ENCODE assay signal across 12 mouse cellular contexts in genomic region chr19:25729633-25730032, GRCm38 (mm10).
"Had no signal": no experiment of that assay in that cellular context is flagged by ENCODE, and none has a peak within 500 bp of the region (broad histone marks: within the 10 kb centered on the region; RNA-seq: fewer than 3 reads in every experiment).

No protein-coding gene starts in this region.

- DNase-seq: left cerebral cortex, postnatal 4 days; liver; liver, embryonic 13.5 days; liver, postnatal 0 days; lung, adult 18-20 months; lung, adult 2 months; lung, embryonic 14.5 days; lung, postnatal 10 days; lung, postnatal 14 days; lung, postnatal 36 days; lung, postnatal 4 days; midbrain, embryonic 14.5 days had no signal
